Mouse (Mus musculus) forebrain, embryonic 10.5 days (tissue): ENCODE results near the gene Jarid2. TPM values are rescaled to one million over a fixed set of nuclear protein-coding genes. Genes with fewer than 3 reads are reported as not detected.
A peak's percentile ranks its signal among the peaks of the same experiment; 100 is the strongest.

Experiments
- DNase-seq: peaks from one replicate; pipeline ENCODE4 v3.0.0-alpha.2; 2017; ENCODE audit warnings: low spot score; ENCODE audit errors: extremely low spot score
- H3K27ac ChIP-seq: fragments of 300-500 bp; sonication (generic); 2 replicates; pipeline ENCODE4 v1.5.1; 2016; ENCODE audit warnings: mild to moderate bottlenecking
- H3K27me3 ChIP-seq: fragments of 300-500 bp; sonication (generic); 2 replicates; pipeline ENCODE4 v1.6.1; 2016; ENCODE audit warnings: mild to moderate bottlenecking; ENCODE audit not compliant: poor library complexity, severe bottlenecking
- H3K36me3 ChIP-seq: fragments of 300-500 bp; sonication (generic); replicated peaks from 2 replicates; pipeline ENCODE4 v1.6.1; 2016; ENCODE audit warnings: mild to moderate bottlenecking, moderate library complexity
- H3K4me1 ChIP-seq: fragments of 300-500 bp; sonication (generic); 2 replicates; pipeline ENCODE4 v1.6.1; 2016
- H3K4me3 ChIP-seq: fragments of 300-500 bp; sonication (generic); 2 replicates; pipeline ENCODE4 v1.5.1; 2016; ENCODE audit warnings: mild to moderate bottlenecking, moderate library complexity
- H3K9me3 ChIP-seq: fragments of 300-500 bp; sonication (generic); 2 replicates; pipeline ENCODE4 v1.6.1; 2016; ENCODE audit warnings: mild to moderate bottlenecking, moderate library complexity
- WGBS: fragments of 180-500 bp; shearing (Covaris S2); methylation state at CpG from one replicate; pipeline ENCODE4 v1.1.7; 2016; 5-methylcytosine and 5-hydroxymethylcytosine counted together
- polyA plus RNA-seq: library from polyadenylated mRNA; unstranded; fragments of >200 nt; fragmentation: Nextera tagmentation; extraction: Ambion mirVana; gene quantifications from 2 replicates; pipeline ENCODE4 v1.2.1, GENCODE M21; 2016

Gene Jarid2
- 65.0 and 71.0 TPM in 2 replicates for polyA plus RNA-seq

GRCm38 (mm10) chr13:44729424-44729971 lies at the start of gene Jarid2:
Jarid2 (plus strand) TSS chr13:44729474.
- Histone ChIP-seq H3K27ac (peak within 1 kb of the TSS; percentile 100), H3K4me1 (peaks cover 41% of the 10 kb centered on the region), H3K27me3 (no peaks in the 10 kb centered on the region), H3K4me3 (peak within 1 kb of the TSS; percentile 83), H3K9me3 (no peaks in the 10 kb centered on the region), H3K36me3 (no peaks in the 10 kb centered on the region)
- under 1% methylated on average over 31 of the region's 31 CpGs for WGBS
- peak; percentile 68 for DNase-seq

GRCm38 (mm10) chr13:44681051-44681450 lies 48.2 kb upstream of the Jarid2 start:
- DNase-seq = no peak
- WGBS = 87% methylated on average over 7 of the region's 7 CpGs
- peak overlapping the region; percentile 20; the same call in 1 of the 2 replicates for H3K27ac ChIP-seq

GRCm38 (mm10) chr13:44688140-44688539 lies 41.1 kb upstream of the Jarid2 start:
- peaks cover 17% of the 10 kb centered on the region for H3K4me1 ChIP-seq
- DNase-seq = no peak
- no peaks in the 10 kb centered on the region for H3K9me3 ChIP-seq
- H3K4me3 ChIP-seq = no peak overlapping the region
- no peak overlapping the region for H3K27ac ChIP-seq
- H3K36me3 ChIP-seq = no peaks in the 10 kb centered on the region
- WGBS = 66% methylated on average over 3 of the region's 3 CpGs
- no peaks in the 10 kb centered on the region for H3K27me3 ChIP-seq

More at GRCm38 (mm10) chr13:44681051-44681450, 48.2 kb upstream of the Jarid2 start:
- peaks cover 14% of the 10 kb centered on the region for H3K4me1 ChIP-seq
- no peaks in the 10 kb centered on the region for H3K9me3 ChIP-seq
- H3K27me3 ChIP-seq = no peaks in the 10 kb centered on the region; the same call in 1 of the 2 replicates
- H3K4me3 ChIP-seq = no peak overlapping the region
- no peaks in the 10 kb centered on the region for H3K36me3 ChIP-seq

- H3K27me3 ChIP-seq = no peaks in the 10 kb centered on the region
- WGBS = 82% methylated on average over 10 of the region's 10 CpGs
- H3K27ac ChIP-seq = no peak overlapping the region
- no peaks in the 10 kb centered on the region for H3K36me3 ChIP-seq
- DNase-seq = no peak
- no peak overlapping the region for H3K4me3 ChIP-seq
- peaks cover 9% of the 10 kb centered on the region for H3K4me1 ChIP-seq
- no peaks in the 10 kb centered on the region for H3K9me3 ChIP-seq
These were observed 31.6 kb upstream of the Jarid2 start for GRCm38 (mm10) chr13:44697628-44698027.

- WGBS = 88% methylated on average over 15 of the region's 15 CpGs
- no peak for DNase-seq
These were observed 25.1 kb upstream of the Jarid2 start for GRCm38 (mm10) chr13:44704036-44704801.

GRCm38 (mm10) chr13:44705031-44705742 lies 24.1 kb upstream of the Jarid2 start:
- 38% methylated on average over 14 of the region's 14 CpGs for WGBS

More at GRCm38 (mm10) chr13:44704036-44704801, 25.1 kb upstream of the Jarid2 start:
- H3K4me3 ChIP-seq = no peak overlapping the region
- H3K27ac ChIP-seq = no peak overlapping the region
- H3K36me3 ChIP-seq = no peaks in the 10 kb centered on the region
- H3K4me1 ChIP-seq = peaks cover 25% of the 10 kb centered on the region
- H3K9me3 ChIP-seq = no peaks in the 10 kb centered on the region
- H3K27me3 ChIP-seq = no peaks in the 10 kb centered on the region; the same call in 1 of the 2 replicates

GRCm38 (mm10) chr13:44705743-44706044 lies 23.6 kb upstream of the Jarid2 start:
- H3K4me3 ChIP-seq = no peak overlapping the region
- peaks cover 28% of the 10 kb centered on the region for H3K4me1 ChIP-seq
- peak overlapping the region; percentile 22; the same call in 1 of the 2 replicates for H3K27ac ChIP-seq
- H3K36me3 ChIP-seq = no peaks in the 10 kb centered on the region
- no peak for DNase-seq
- 42% methylated on average over 7 of the region's 7 CpGs for WGBS
- no peaks in the 10 kb centered on the region; the same call in 1 of the 2 replicates for H3K27me3 ChIP-seq
- no peaks in the 10 kb centered on the region for H3K9me3 ChIP-seq

More at GRCm38 (mm10) chr13:44705031-44705742, 24.1 kb upstream of the Jarid2 start:
- no peaks in the 10 kb centered on the region; the same call in 1 of the 2 replicates for H3K27me3 ChIP-seq
- H3K4me1 ChIP-seq = peaks cover 25% of the 10 kb centered on the region
- no peaks in the 10 kb centered on the region for H3K9me3 ChIP-seq
- no peaks in the 10 kb centered on the region for H3K36me3 ChIP-seq
- no peak overlapping the region for H3K27ac ChIP-seq
- no peak overlapping the region for H3K4me3 ChIP-seq
- no peak for DNase-seq

- 76% methylated on average over 10 of the region's 10 CpGs for WGBS
- DNase-seq = no peak
- peak overlapping the region; percentile 22; the same call in 1 of the 2 replicates for H3K27ac ChIP-seq
These were observed 22.9 kb upstream of the Jarid2 start for GRCm38 (mm10) chr13:44706206-44706915.

GRCm38 (mm10) chr13:44707176-44707575 lies 22.1 kb upstream of the Jarid2 start:
- Histone ChIP-seq H3K36me3 (no peaks in the 10 kb centered on the region), H3K4me3 (no peak overlapping the region), H3K9me3 (no peaks in the 10 kb centered on the region), H3K27ac (peak overlapping the region; percentile 62), H3K4me1 (peaks cover 41% of the 10 kb centered on the region), H3K27me3 (no peaks in the 10 kb centered on the region; the same call in 1 of the 2 replicates)
- 83% methylated on average over 5 of the region's 5 CpGs for WGBS
- DNase-seq = no peak

More at GRCm38 (mm10) chr13:44706206-44706915, 22.9 kb upstream of the Jarid2 start:
- Histone ChIP-seq H3K4me3 (no peak overlapping the region), H3K27me3 (no peaks in the 10 kb centered on the region; the same call in 1 of the 2 replicates), H3K4me1 (peaks cover 33% of the 10 kb centered on the region), H3K36me3 (no peaks in the 10 kb centered on the region), H3K9me3 (no peaks in the 10 kb centered on the region)

- H3K4me1 ChIP-seq = peaks cover 43% of the 10 kb centered on the region
- no peaks in the 10 kb centered on the region for H3K9me3 ChIP-seq
- DNase-seq = no peak
- H3K36me3 ChIP-seq = no peaks in the 10 kb centered on the region
- H3K4me3 ChIP-seq = no peak overlapping the region
- 92% methylated on average over 14 of the region's 14 CpGs for WGBS
- H3K27ac ChIP-seq = no peak overlapping the region
- no peaks in the 10 kb centered on the region; the same call in 1 of the 2 replicates for H3K27me3 ChIP-seq
These were observed 20.8 kb upstream of the Jarid2 start for GRCm38 (mm10) chr13:44708336-44709017.

- Histone ChIP-seq H3K36me3 (no peaks in the 10 kb centered on the region), H3K9me3 (no peaks in the 10 kb centered on the region), H3K27ac (peak overlapping the region; percentile 76), H3K4me1 (peaks cover 43% of the 10 kb centered on the region), H3K27me3 (no peaks in the 10 kb centered on the region; the same call in 1 of the 2 replicates), H3K4me3 (no peak overlapping the region)
- DNase-seq = no peak
- 78% methylated on average over 8 of the region's 8 CpGs for WGBS
These were observed 19.4 kb upstream of the Jarid2 start for GRCm38 (mm10) chr13:44709747-44710480.
